Mouse (Mus musculus) left cerebral cortex, adult 8-10 months (tissue): ENCODE measurements around the gene Arhgap17. TPM values are rescaled to one million over a fixed set of nuclear protein-coding genes. Genes with fewer than 3 reads are reported as not detected.
A peak's percentile ranks its signal among the peaks of the same experiment; 100 is the strongest.

ENCODE experiments used
- DNase-seq, 2 experiments: peaks; one replicate each; pipeline ENCODE4 v3.0.0; 2022; ENCODE audit warnings: low spot score in 2 of 2
- total RNA-seq, 4 experiments: library from RNA; stranded (reverse); gene quantifications; 2 replicates each; pipeline ENCODE4 v1.2.4; 2022

Arhgap17 gene
- total RNA-seq, 4 experiments from 2014 or later: 13.8 to 23.7 (median 20.0) TPM

DNA sequence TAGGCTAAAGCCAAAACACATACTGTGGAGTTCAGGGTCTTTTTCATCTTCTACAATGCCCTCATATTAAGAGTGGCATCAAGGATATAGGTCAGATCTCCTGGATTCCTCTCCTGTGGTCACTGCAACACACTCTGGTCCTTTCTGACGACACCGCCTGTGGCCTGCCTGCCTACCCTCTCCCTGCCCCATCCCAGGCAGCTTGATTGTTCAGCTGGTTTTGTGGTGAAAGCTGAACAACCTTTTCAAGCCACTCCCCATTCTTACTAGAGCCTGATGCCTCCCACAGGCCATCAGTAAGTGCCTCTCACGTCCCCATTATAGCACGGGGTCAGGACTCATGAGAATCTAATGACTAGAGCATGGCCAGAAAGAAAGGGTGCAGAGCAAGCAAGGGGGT lies 80.5 kb downstream of the Arhgap17 start:
- no peak for DNase-seq

- no peak for DNase-seq
Measured at GRCm38 (mm10) chr7:123287903-123288302, 81.8 kb downstream of the Arhgap17 start.

DNA sequence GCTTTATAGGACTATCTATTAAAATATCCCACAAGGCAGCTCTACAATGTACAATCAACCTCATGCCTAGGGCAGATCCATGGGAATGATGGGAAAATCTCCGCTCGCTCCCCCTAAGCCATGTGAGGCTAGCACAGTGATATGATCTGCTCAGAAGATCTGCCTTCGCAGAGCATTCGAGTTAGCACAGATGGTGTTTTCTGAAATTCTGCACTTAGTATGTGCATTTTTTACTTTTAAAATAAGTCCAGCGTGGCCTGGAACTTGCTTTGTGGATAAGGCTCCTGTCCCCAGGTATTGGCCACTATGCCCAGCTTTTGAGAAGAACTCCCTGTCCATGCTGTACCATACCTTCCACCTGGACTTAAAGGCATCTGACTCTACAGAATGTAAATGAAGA lies 83.8 kb downstream of the Arhgap17 start:
- no peak for DNase-seq

DNA sequence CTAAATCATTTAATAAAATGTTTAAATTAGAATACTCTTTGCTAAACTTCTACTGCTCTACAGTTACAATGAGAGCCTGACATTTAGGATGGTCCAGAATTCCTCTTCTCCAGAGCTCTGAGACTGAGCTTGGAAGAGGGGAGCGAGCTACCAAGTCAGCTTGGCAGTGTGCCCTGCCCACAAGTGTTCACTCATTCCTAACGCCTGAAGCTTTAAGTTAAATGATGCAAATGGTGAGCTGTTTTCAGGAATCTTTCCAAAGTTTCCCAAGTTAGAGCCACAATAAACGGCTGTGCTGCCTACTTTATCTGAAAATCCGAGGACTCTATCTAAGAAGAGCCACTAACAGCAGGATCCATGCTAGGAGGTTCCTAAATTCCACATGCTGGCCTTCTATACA lies 85.9 kb downstream of the Arhgap17 start:
- DNase-seq: peak in 1 of 2 experiments; percentile 24

DNA sequence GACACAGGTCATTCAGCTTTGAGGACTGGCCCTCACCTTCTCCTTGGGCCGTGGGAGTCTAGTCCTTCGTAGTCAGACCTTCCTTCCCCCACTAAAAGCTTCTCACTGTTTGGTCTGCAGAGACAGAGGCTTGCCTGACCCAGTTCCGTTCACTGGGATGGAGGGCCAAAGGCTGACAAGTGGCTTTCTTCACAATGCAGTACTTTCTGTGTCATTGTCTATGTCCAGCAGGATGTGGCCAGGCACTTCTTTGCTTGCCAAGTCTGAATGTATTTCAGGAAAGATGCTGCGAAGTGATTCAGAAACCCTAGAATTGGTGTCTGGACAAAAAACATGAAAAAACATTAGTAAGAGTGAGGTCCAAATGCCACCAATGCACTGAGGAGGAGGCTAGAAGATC lies 89.9 kb downstream of the Arhgap17 start:
- DNase-seq: no peak

DNA sequence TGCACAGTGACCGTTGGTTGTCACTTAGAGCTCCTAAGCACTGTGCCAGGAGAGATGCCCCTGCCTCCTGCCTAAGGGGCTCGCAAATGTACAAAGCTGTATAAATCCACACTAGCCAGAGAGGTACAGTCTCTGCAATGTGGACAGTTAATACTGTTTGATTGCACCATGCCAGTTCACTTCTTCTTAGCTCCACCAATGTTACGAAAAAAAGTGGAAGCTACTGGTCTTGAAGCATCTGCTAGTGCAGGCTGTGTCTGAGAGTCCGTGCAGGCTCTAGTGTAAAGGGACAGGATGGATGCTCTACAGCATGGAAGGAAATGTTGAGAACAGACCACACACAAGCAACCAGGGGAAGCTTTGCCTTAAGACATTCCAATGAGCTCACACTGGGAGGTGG lies 93.1 kb downstream of the Arhgap17 start:
- DNase-seq: no peak

DNA sequence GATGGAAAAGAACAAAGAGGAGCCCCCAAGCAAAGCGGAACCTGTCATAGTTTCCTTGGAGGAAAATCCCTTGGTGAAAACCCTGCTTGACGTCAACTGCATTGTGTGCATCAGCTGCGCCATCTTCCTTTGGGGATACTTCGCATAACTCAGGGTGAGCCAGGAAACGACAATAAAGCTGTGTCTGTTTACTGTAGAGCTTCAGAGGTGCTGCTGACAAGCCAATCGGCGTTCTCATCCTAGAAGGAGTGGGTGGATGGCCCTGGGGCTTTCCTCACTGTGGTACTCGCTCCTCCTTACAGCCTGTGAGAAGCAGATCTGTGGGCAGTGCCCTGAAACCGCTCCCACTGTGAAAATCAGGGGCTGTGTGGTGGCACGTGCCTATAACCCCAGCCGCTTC lies 96.7 kb downstream of the Arhgap17 start:
- DNase-seq: no peak

DNA sequence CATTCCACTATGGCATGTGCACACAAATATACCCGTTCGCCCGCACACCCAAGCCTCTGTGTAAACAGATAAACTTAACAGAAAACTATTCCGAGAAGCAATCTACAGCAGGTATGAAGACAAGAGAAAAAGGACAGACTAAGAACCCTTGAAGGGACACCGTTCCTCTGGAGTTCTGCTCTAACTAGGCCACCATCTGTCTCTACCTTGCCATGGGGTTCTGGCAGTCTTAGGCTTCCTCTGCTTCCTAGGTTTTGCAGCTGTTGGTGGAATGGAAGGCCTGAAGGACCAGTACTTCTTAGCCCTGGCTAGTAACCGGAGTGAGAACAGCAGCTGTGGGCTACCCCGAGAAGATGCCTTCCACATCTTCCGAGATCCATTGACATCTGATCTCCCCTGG lies 111.6 kb downstream of the Arhgap17 start:
- no peak for DNase-seq

DNA sequence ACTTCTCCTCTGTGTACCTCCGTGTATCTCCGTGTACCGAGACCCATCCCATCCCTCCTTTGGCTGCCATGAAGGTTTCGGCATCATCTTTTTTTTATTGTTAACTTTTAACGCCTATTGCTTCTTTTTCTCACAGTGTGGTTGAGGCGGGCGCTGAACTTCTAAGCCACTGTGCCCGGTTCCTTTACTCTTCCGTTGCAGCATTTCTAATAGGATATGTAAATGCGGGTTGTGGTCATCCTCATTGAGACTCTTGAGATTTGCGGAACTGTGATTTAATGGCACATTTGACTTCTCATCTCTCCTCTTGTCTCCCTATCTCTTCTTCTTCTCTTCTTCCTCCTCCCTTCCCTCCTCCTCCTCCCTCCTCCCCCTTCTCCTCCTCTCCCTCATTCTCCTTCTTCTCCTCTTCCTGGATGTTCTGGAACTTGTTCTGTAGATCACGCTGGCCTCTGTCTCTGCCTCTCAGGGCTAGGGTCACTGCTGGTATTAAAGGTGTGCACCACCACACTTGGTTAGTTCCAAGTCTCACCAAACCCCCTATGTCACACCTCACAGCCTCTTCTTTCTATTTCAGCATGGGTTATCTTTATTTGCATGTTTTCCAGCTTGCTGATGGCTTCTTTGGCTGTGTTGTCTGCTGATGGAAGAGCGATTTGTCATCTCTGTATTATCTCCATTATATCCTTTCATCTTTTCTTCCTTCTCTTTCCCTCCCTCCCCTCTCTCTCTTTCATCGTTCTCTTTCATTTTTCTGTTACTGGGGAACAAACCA lies 115.3 kb downstream of the Arhgap17 start:
- DNase-seq: no peak

DNA sequence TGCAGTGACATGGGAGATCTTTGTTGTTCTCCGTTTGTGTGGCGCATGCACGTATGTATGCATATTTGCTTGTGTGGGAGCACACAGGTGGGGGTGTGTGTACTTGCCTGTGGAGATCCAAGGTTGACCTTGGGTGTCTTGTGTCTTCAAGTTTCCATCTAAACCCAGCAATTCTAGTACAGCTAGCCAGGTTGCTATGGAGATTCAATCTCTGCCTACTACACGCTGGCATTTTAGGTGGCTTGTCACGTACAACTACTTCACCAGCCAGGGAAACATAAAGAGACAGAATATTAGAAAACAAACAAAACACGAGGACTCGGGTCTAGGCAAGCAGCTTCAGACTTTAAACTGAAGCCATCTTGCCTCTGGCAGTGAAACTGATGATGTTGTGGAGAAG lies 116.3 kb downstream of the Arhgap17 start:
- no peak for DNase-seq

DNA sequence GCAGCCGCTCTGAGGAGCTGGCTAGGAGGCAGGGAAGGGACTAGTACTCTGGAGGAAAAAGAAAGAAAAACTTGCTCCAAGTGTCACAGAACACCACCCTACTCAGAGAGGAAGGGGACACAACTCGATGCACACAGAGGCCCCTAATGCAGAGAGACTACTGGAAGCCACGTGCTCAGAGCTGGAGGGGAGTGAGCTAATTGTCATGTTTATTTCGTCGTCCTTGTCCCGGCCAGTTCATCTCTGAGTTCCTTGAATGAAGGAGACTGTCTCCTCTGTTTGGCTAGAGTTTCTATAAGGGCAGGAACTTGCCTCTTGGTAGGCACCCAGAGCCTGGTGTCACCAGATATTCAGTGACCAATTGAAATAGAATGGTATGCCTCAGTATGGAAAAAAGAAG lies 118.4 kb downstream of the Arhgap17 start:
- DNase-seq: no peak

DNA sequence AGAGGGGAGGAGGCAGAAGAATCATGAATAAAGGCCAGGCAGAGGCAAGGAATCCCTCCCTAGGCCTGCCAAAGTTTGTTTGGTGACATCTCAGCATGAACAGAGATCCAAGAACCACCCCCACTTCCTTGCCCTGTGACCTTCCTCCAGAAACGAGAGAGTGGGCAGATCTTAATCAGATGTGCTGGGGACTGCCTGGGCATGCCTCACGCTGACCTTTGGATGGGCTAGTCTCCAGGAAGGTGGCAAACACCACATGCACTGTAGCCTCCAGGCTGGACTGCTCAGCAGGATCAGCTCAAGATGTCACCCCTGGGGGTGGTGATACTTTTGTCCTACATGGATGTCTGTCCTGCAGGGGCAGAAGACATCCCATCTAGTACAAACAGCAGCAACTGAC lies 121.5 kb downstream of the Arhgap17 start:
- DNase-seq: no peak

DNA sequence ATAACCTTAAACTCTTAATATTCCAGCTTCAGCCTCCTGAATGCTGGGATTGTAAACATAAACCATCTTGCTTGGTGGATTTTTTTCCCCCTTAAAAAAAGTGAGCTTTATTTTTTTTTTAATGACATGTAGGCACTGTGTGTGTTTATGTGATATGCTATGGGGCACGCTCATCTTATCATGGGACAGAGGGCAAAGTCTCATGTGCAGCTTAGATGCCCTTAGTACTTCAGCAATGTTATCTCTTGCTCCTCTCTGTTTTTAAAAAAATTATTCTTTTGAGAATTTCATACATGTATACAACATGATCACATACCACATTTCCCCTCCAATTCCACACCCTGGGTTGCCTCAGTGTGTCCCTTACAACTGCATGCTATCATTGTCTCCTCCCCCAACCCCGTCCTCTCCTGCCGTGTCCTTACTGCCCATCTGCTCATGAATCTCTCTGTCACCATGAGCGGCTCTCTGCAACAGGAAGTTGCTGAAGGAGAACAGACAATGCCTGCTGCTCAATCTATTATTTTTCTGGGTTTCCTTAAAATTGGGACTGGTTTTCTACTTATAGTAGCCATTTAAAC lies 123.1 kb downstream of the Arhgap17 start:
- no peak for DNase-seq

DNA sequence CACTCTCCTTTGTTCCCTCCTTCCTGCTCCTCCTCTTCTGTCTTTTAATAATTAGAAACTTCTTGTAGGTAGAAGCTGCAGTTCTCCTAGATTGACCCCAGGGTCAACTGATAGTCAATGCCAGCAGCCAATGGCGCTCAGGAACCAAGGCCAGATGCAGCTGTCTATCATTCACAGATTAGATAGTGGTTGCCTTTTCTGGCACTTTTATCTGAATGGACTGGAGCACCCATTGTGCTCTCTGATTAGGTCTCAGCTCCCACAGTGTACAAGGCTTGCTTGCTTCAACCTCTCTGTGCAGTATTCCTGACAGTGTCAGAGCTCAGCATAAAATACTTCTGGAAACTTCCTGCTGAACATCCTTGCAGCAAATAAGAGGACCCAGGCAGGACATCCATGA lies 124.9 kb downstream of the Arhgap17 start:
- DNase-seq: no peak

DNA sequence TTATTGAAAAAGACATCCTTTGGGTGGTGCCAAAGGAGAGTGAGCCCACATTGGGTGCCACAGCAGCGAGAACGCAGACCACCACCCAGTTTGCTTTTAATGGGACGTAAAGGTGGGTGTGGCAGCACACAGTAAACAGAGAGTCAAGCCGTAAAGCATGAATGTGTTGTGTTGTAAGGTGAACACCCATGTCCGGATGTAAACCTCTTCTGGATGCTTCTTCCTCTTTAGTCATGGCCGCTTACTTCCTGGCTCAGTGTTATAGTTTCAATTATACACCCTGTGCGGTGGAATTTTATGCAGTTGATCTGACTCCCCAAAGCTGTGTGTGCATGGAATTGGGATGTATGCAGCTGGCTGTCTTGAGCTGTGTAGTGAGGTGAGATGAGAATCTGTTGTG lies 127.5 kb downstream of the Arhgap17 start:
- no peak for DNase-seq

- DNase-seq: no peak
Measured at GRCm38 (mm10) chr7:123240064-123240463, 129.7 kb downstream of the Arhgap17 start.

DNA sequence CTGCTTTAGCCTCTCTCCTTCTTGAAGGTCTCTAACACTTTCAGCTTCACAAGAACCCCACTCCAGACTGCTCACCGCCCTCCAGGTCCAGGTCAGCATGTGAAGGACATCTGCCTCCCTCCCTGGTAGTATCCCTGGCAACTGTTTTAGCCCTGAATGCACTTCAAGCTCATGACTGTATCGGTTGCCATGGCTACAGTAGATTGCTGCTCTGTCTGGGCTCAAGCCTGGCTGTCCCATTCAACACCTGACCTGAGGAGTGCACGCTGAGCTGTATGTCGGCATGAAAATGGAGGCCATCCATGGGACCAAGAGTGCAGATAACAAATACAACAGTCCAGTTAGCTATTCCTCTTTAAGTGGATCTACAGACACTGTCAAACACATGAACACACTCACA lies 131.1 kb downstream of the Arhgap17 start:
- no peak for DNase-seq

DNA sequence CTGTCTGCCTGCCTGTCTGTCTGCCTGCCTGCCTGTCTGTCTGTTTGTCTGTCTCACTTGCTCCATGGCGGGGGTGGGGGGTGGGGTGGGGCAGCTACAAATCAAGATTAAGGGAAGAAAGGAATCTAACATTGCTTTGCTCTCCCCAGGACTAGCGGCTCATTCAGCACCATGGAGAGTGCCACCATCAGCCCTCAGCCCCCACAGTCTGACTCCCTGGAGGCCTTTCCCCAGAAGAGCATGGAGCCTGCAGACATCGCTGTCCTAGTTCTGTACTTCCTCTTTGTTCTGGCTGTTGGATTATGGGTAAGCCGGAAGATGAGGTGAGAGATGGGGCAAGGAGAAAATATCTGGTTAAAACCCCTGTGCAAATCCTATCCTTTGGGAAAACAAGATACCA lies 134.3 kb downstream of the Arhgap17 start:
- no peak for DNase-seq

Other genes with a start within 250 kb of the Arhgap17 start
- gene Tnrc6a, start 246.0 kb downstream of the Arhgap17 start, total RNA-seq: 10 to 100 TPM; 57.3 to 66.6 (median 61.9) TPM
- 1 to 10 TPM in 1 of 4 experiments, under 1 TPM in 3; 0.46 to 1.1 (median 0.63) TPM for gene Slc5a11, start 155.1 kb downstream of the Arhgap17 start, total RNA-seq
- 10 to 100 TPM; 78.5 to 85.2 (median 82.0) TPM for gene Lcmt1, start 131 bp downstream of the Arhgap17 start, total RNA-seq
- not detected for gene Aqp8, start 92.4 kb upstream of the Arhgap17 start, total RNA-seq
- 10 to 100 TPM; 20.9 to 25.5 (median 23.0) TPM for gene Zkscan2, start 130.5 kb upstream of the Arhgap17 start, total RNA-seq